Mouse (Mus musculus): Measurements from ENCODE around the gene Mrps27. TPM values are rescaled to one million over a fixed set of nuclear protein-coding genes. Genes with fewer than 3 reads are reported as not detected.

Gene Mrps27
- total and polyA plus RNA-seq, 3 experiments, result 32.6 to 64.8 (median 46.8) TPM

GRCm38 (mm10) chr13:99344599-99345575 is at the start of gene Mrps27, which contains the start of gene Ptcd2 (continued):
- TF ChIP-seq ZMIZ1 (IDR thresholded peaks at IDR 0.05; ENCODE audit: low read depth, low read length), result no peak; the same call in 1 of the 2 replicates

GRCm38 (mm10) chr13:99299921-99300320 is 44.7 kb upstream of the Mrps27 start:
- dilution Hi-C loops (cut with MboI; ENCODE audit: extremely low pct_ligation_motif_present, extremely low pct_unique_long_range_greater_than_20kb, low sequenced_read_pairs), result no loop called here
- Histone ChIP-seq H3K27me3 (replicated peaks) (peaks cover 7% of the 10 kb centered on the region), H3K9me3 (replicated peaks; ENCODE audit: low read length) (peaks cover 3% of the 10 kb centered on the region), H3K27ac (ENCODE audit: insufficient read depth, low read depth) (no peak overlapping the region), H3K4me1 (ENCODE audit: control insufficient read depth in 1 of 2, insufficient read depth in 2 of 2) (no peaks in the 10 kb centered on the region), H3K9ac (ENCODE audit: insufficient read depth, low read depth) (no peak overlapping the region), H3K4me2 (ENCODE audit: insufficient read depth, low read depth, poor library complexity, severe bottlenecking) (no peak overlapping the region), H3K79me2 (replicated peaks; ENCODE audit: control insufficient read depth, extremely low read depth, insufficient read depth, poor library complexity, severe bottlenecking) (no peaks in the 10 kb centered on the region), H3K4me3 (replicated peaks in 1 of 3; ENCODE audit: low read depth in 2 of 3, low read length in 2 of 3, poor library complexity in 1 of 3) (no peak overlapping the region), H3K36me3 (replicated peaks in 1 of 2; ENCODE audit: control insufficient read depth in 1 of 2, insufficient read depth in 1 of 2, low read length in 1 of 2) (no peaks in the 10 kb centered on the region)
- TF ChIP-seq MAX (IDR thresholded peaks at IDR 0.05; ENCODE audit: low read length) (no peak), RCOR1 (conservative IDR thresholded peaks at IDR 0.05; ENCODE audit: low read depth, low read length) (no peak), POLR2AphosphoS2 (IDR thresholded peaks at IDR 0.05; ENCODE audit: low read depth, low read length) (no peak), TBP (conservative IDR thresholded peaks at IDR 0.05; ENCODE audit: low read depth, low read length) (no peak), E2F4 (IDR thresholded peaks at IDR 0.05; ENCODE audit: insufficient replicate concordance, low read depth, low read length) (no peak), KAT2A (IDR thresholded peaks at IDR 0.05; ENCODE audit: insufficient replicate concordance, low read length) (no peak), RAD21 (IDR thresholded peaks at IDR 0.05; ENCODE audit: low read depth, low read length) (no peak), CHD2 (IDR thresholded peaks at IDR 0.05; ENCODE audit: low read length) (no peak), USF2 (conservative IDR thresholded peaks at IDR 0.05; ENCODE audit: low read depth, low read length) (no peak), JUND (conservative IDR thresholded peaks at IDR 0.05; ENCODE audit: low read depth, low read length) (no peak), ZC3H11A (IDR thresholded peaks at IDR 0.05; ENCODE audit: low read depth, low read length) (no peak), ZNF384 (IDR thresholded peaks at IDR 0.05; ENCODE audit: low read depth, low read length) (no peak), PAX5 (IDR thresholded peaks at IDR 0.05; ENCODE audit: low read length) (no peak), IRF4 (IDR thresholded peaks at IDR 0.05; ENCODE audit: low read depth, low read length) (no peak), SMC3 (IDR thresholded peaks at IDR 0.05; ENCODE audit: low read depth, low read length) (no peak)
- in situ Hi-C loops (cut with MboI; ENCODE audit: low pct_ligation_motif_present, low pct_unique_long_range_greater_than_20kb, low sequenced_read_pairs), result no loop called here
- DNase-seq (ENCODE audit: extremely low read depth), result no peak

- Histone ChIP-seq H3K27me3 (replicated peaks) (peaks cover 9% of the 10 kb centered on the region), H3K4me2 (ENCODE audit: insufficient read depth, low read depth, poor library complexity, severe bottlenecking) (no peak overlapping the region), H3K27ac (ENCODE audit: insufficient read depth, low read depth) (no peak overlapping the region), H3K9ac (ENCODE audit: insufficient read depth, low read depth) (no peak overlapping the region), H3K4me3 (replicated peaks in 1 of 3; ENCODE audit: low read depth in 2 of 3, low read length in 2 of 3, poor library complexity in 1 of 3) (no peak overlapping the region), H3K9me3 (replicated peaks; ENCODE audit: low read length) (no peaks in the 10 kb centered on the region), H3K79me2 (replicated peaks; ENCODE audit: control insufficient read depth, extremely low read depth, insufficient read depth, poor library complexity, severe bottlenecking) (no peaks in the 10 kb centered on the region), H3K4me1 (ENCODE audit: control insufficient read depth in 1 of 2, insufficient read depth in 2 of 2) (no peaks in the 10 kb centered on the region), H3K36me3 (replicated peaks in 1 of 2; ENCODE audit: control insufficient read depth in 1 of 2, insufficient read depth in 1 of 2, low read length in 1 of 2) (no peaks in the 10 kb centered on the region)
- dilution Hi-C loops (cut with MboI; ENCODE audit: extremely low pct_ligation_motif_present, extremely low pct_unique_long_range_greater_than_20kb, low sequenced_read_pairs), result no loop called here
- no peak for DNase-seq (ENCODE audit: extremely low read depth)
- in situ Hi-C loops (cut with MboI; ENCODE audit: low pct_ligation_motif_present, low pct_unique_long_range_greater_than_20kb, low sequenced_read_pairs), result no loop called here
- TF ChIP-seq EP300 (IDR thresholded peaks at IDR 0.05; ENCODE audit: low read length), result no peak
Observed at GRCm38 (mm10) chr13:99303846-99304245, 40.7 kb upstream of the Mrps27 start.
